Mouse (Mus musculus): ENCODE results near the gene Ercc6l2.

GRCm38 (mm10) chr13:63929917-63930515 is 115.0 kb downstream of the Ercc6l2 start:
- TF ChIP-seq CTCF (IDR thresholded peaks at IDR 0.05; ENCODE audit: low read depth), result no peak
- TF ChIP-seq EP300 (IDR thresholded peaks at IDR 0.05; ENCODE audit: low read depth), result no peak
